Mouse (Mus musculus) G1E (cell line): ENCODE data around the gene Zfp839. TPM values are rescaled to one million over a fixed set of nuclear protein-coding genes. Genes with fewer than 3 reads are reported as not detected.

Experiments used
- ATAC-seq: 2 replicates; pipeline ENCODE4 v1.8.0; 2016; ENCODE audit warnings: mild to moderate bottlenecking; ENCODE audit not compliant: insufficient number of reproducible peaks, poor library complexity, low FRiP score, severe bottlenecking; ENCODE audit errors: extremely low read depth
- DNase-seq: peaks from one replicate; pipeline ENCODE4 v3.0.0; 2012; ENCODE audit warnings: low spot score
- H3K27me3 ChIP-seq: 2 replicates; pipeline ENCODE4 v1.6.1; 2012; ENCODE audit warnings: mild to moderate bottlenecking, low read length, inconsistent platforms; ENCODE audit not compliant: insufficient read depth
- H3K36me3 ChIP-seq: replicated peaks from 2 replicates; pipeline ENCODE3; 2012; ENCODE audit warnings: mild to moderate bottlenecking, inconsistent platforms
- H3K4me1 ChIP-seq: 2 replicates; pipeline ENCODE4 v1.6.1; 2012; ENCODE audit warnings: low read depth, low read length, inconsistent platforms, mixed read lengths; ENCODE audit not compliant: insufficient read depth
- H3K4me3 ChIP-seq: 2 replicates; pipeline ENCODE4 v1.5.1; 2012; ENCODE audit warnings: low read depth, mild to moderate bottlenecking, inconsistent platforms, low read length, moderate library complexity, mixed read lengths
- H3K9me3 ChIP-seq: replicated peaks from 2 replicates; pipeline ENCODE4 v1.6.1; 2012; ENCODE audit warnings: inconsistent platforms
- CTCF ChIP-seq: IDR thresholded peaks from 2 replicates; pipeline ENCODE4 v1.5.1; 2012; ENCODE audit warnings: low read depth, low read length, inconsistent platforms, mixed read lengths
- GATA1 ChIP-seq: IDR thresholded peaks from 2 replicates; pipeline ENCODE4 v1.6.1; 2012; ENCODE audit warnings: borderline replicate concordance, low read length, inconsistent platforms, mixed read lengths
- GATA2 ChIP-seq: IDR thresholded peaks from 2 replicates; pipeline ENCODE4 v1.6.1; 2012; ENCODE audit warnings: low read depth, low read length, inconsistent platforms, borderline replicate concordance
- POLR2AphosphoS5 ChIP-seq: IDR thresholded peaks from 2 replicates; pipeline ENCODE4 v1.6.1; 2012; ENCODE audit warnings: low read depth, low read length, inconsistent platforms; ENCODE audit not compliant: insufficient replicate concordance
- TAL1 ChIP-seq: conservative IDR thresholded peaks from 2 replicates; pipeline ENCODE4 v1.6.1; 2012; ENCODE audit warnings: low read depth, low read length, inconsistent platforms, mixed read lengths
- polyA plus RNA-seq: library from polyadenylated mRNA; stranded (reverse); fragments of >175 nt; gene quantifications from 2 replicates; pipeline ENCODE4 v1.2.3, GENCODE M21; 2012
- total RNA-seq, 2 experiments: library from RNA; stranded (forward) in 1 of 2; stranded (reverse) in 1 of 2; fragments of 200-1000 nt in 1 of 2; fragments of >200 nt in 1 of 2; fragmentation: Nextera tagmentation in 1 of 2; gene quantifications; 2 replicates each; pipeline ENCODE4 v1.2.3; 2014 to 2017

Gene Zfp839
- total and polyA plus RNA-seq, 3 experiments: 7.0 to 8.1 (median 7.9) TPM

GRCm38 (mm10) chr12:110888606-110889005 lies 38.6 kb downstream of the Zfp839 start:
- H3K4me3 ChIP-seq: peak overlapping the region; percentile 80
- H3K27me3 ChIP-seq: no peaks in the 10 kb centered on the region
- peaks cover 48% of the 10 kb centered on the region for H3K4me1 ChIP-seq
- peaks cover 44% of the 10 kb centered on the region for H3K36me3 ChIP-seq
- TF ChIP-seq CTCF: no peak
- TF ChIP-seq GATA2: no peak
- no peak for TF ChIP-seq TAL1
- no peak for TF ChIP-seq POLR2AphosphoS5
- no peak for TF ChIP-seq GATA1
- ATAC-seq: no peak
- H3K9me3 ChIP-seq: peaks cover 2% of the 10 kb centered on the region; the same call in 1 of the 2 replicates
- DNase-seq: peak; percentile 48

- ATAC-seq (peak; percentile 98), DNase-seq (peak; percentile 100)
- Histone ChIP-seq H3K36me3 (peaks cover 37% of the 10 kb centered on the region), H3K4me3 (peak within 1 kb of the TSS; percentile 80), H3K4me1 (peaks cover 48% of the 10 kb centered on the region), H3K27me3 (no peaks in the 10 kb centered on the region), H3K9me3 (no peaks in the 10 kb centered on the region)
- TF ChIP-seq GATA1 (no peak), CTCF (no peak), TAL1 (no peak)
Measured at GRCm38 (mm10) chr12:110889036-110890020, 39.3 kb downstream of the Zfp839 start, which contains the start of the genes Cinp and Tecpr2. Cinp (minus strand) TSS chr12:110889145. Tecpr2 (plus strand) TSS chr12:110889264.

- Histone ChIP-seq H3K27me3 (no peaks in the 10 kb centered on the region), H3K4me1 (peaks cover 41% of the 10 kb centered on the region), H3K9me3 (no peaks in the 10 kb centered on the region), H3K36me3 (peaks cover 23% of the 10 kb centered on the region), H3K4me3 (no peak overlapping the region)
- no peak for DNase-seq
- TF ChIP-seq GATA2 (no peak), CTCF (no peak), GATA1 (no peak), POLR2AphosphoS5 (no peak), TAL1 (no peak)
- ATAC-seq: no peak
Measured at GRCm38 (mm10) chr12:110891887-110892286, 41.8 kb downstream of the Zfp839 start.

- DNase-seq (no peak), ATAC-seq (no peak)
- peaks cover 42% of the 10 kb centered on the region for H3K36me3 ChIP-seq
Measured at GRCm38 (mm10) chr12:110902106-110902505, 52.1 kb downstream of the Zfp839 start.

GRCm38 (mm10) chr12:110903536-110903935 lies 53.5 kb downstream of the Zfp839 start:
- Histone ChIP-seq H3K9me3 (no peaks in the 10 kb centered on the region), H3K36me3 (peaks cover 47% of the 10 kb centered on the region), H3K4me1 (no peaks in the 10 kb centered on the region), H3K27me3 (no peaks in the 10 kb centered on the region), H3K4me3 (no peak overlapping the region)
- DNase-seq (no peak), ATAC-seq (no peak)
- TF ChIP-seq TAL1 (no peak), GATA1 (no peak), CTCF (no peak), GATA2 (no peak), POLR2AphosphoS5 (no peak)

More at GRCm38 (mm10) chr12:110902106-110902505, 52.1 kb downstream of the Zfp839 start:
- H3K4me3 ChIP-seq: no peak overlapping the region
- TF ChIP-seq POLR2AphosphoS5 (no peak), GATA1 (no peak), GATA2 (no peak), CTCF (no peak), TAL1 (no peak)
- no peaks in the 10 kb centered on the region for H3K27me3 ChIP-seq
- no peaks in the 10 kb centered on the region for H3K9me3 ChIP-seq
- H3K4me1 ChIP-seq: no peaks in the 10 kb centered on the region

- ATAC-seq (peak; percentile 8; the same call in 1 of the 2 replicates), DNase-seq (no peak)
- H3K27me3 ChIP-seq: no peaks in the 10 kb centered on the region
- H3K36me3 ChIP-seq: peaks cover 35% of the 10 kb centered on the region
- H3K4me1 ChIP-seq: no peaks in the 10 kb centered on the region
- no peak overlapping the region for H3K4me3 ChIP-seq
- no peak for TF ChIP-seq CTCF
- TF ChIP-seq GATA1: no peak
- H3K9me3 ChIP-seq: no peaks in the 10 kb centered on the region
Measured at GRCm38 (mm10) chr12:110907845-110908244, 57.8 kb downstream of the Zfp839 start.
